Mouse (Mus musculus) heart, embryonic 14.5 days (tissue): ENCODE measurements around the gene Rtl3. TPM values are rescaled to one million over a fixed set of nuclear protein-coding genes. Genes with fewer than 3 reads are reported as not detected.

Source experiments
- ATAC-seq: fragments of 200-750 bp; cut with Nextera tagmentation; 2 replicates; pipeline ENCODE4 v1.8.0; 2017; ENCODE audit warnings: low read depth, moderate TSS enrichment; ENCODE audit not compliant: insufficient number of reproducible peaks, insufficient read depth, low FRiP score
- H3K27ac ChIP-seq, 2 experiments: fragments of 200-500 bp in 1 of 2; fragments of 300-500 bp in 1 of 2; sonication (generic) in 1 of 2; replicated peaks in 1 of 2; 2 replicates each; pipeline ENCODE4 v1.5.1; 2012 to 2014; ENCODE audit warnings: low read depth in 2 of 2, low read length in 2 of 2, control low read depth in 1 of 2, mild to moderate bottlenecking in 1 of 2, mixed read lengths in 1 of 2; ENCODE audit not compliant: control insufficient read depth in 1 of 2, insufficient read depth in 1 of 2
- H3K27me3 ChIP-seq: fragments of 300-500 bp; sonication (generic); 2 replicates; pipeline ENCODE4 v1.6.1; 2014; ENCODE audit warnings: mild to moderate bottlenecking, low read length, control low read depth; ENCODE audit not compliant: control insufficient read depth, insufficient read depth
- H3K36me3 ChIP-seq: fragments of 300-500 bp; sonication (generic); 2 replicates; pipeline ENCODE4 v1.6.1; 2014; ENCODE audit warnings: mild to moderate bottlenecking, control low read depth, low read length, mixed read lengths; ENCODE audit not compliant: control insufficient read depth, insufficient read depth
- H3K4me1 ChIP-seq, 2 experiments: fragments of 200-500 bp in 1 of 2; fragments of 300-500 bp in 1 of 2; sonication (generic) in 1 of 2; 2 replicates each; pipeline ENCODE4 v1.6.1; 2012 to 2014; ENCODE audit warnings: low read length in 2 of 2, control low read depth in 1 of 2, mixed read lengths in 1 of 2; ENCODE audit not compliant: control insufficient read depth in 2 of 2, insufficient read depth in 2 of 2
- H3K4me2 ChIP-seq: fragments of 300-500 bp; sonication (generic); 2 replicates; pipeline ENCODE4 v1.6.1; 2014; ENCODE audit warnings: mild to moderate bottlenecking, low read length
- H3K4me3 ChIP-seq, 2 experiments: fragments of 200-500 bp in 1 of 2; fragments of 300-500 bp in 1 of 2; sonication (generic) in 1 of 2; 2 replicates each; pipeline ENCODE4 v1.5.1; 2012 to 2014; ENCODE audit warnings: low read length in 2 of 2, mild to moderate bottlenecking in 2 of 2, control low read depth in 1 of 2, low read depth in 1 of 2, moderate library complexity in 1 of 2; ENCODE audit not compliant: control insufficient read depth in 1 of 2, insufficient read depth in 1 of 2
- H3K9ac ChIP-seq: fragments of 300-500 bp; sonication (generic); 2 replicates; pipeline ENCODE4 v1.6.1; 2014; ENCODE audit warnings: mild to moderate bottlenecking, low read length
- H3K9me3 ChIP-seq: fragments of 300-500 bp; sonication (generic); 2 replicates; pipeline ENCODE4 v1.6.1; 2016; ENCODE audit warnings: low read length, control low read depth; ENCODE audit not compliant: control insufficient read depth
- WGBS: fragments of 180-500 bp; shearing (Covaris S2); extraction: QIAGEN DNeasy Blood & Tissue Kit; methylation state at CpG from one replicate; pipeline ENCODE4 v1.1.7; 2014; 5-methylcytosine and 5-hydroxymethylcytosine counted together
- polyA plus RNA-seq: library from polyadenylated mRNA; unstranded; fragments of >200 nt; fragmentation: Nextera tagmentation; extraction: Ambion mirVana; gene quantifications from 2 replicates; pipeline ENCODE4 v1.2.1, GENCODE M21; 2014

The Rtl3 gene
- 8.2 and 8.5 TPM in 2 replicates for polyA plus RNA-seq

DNA sequence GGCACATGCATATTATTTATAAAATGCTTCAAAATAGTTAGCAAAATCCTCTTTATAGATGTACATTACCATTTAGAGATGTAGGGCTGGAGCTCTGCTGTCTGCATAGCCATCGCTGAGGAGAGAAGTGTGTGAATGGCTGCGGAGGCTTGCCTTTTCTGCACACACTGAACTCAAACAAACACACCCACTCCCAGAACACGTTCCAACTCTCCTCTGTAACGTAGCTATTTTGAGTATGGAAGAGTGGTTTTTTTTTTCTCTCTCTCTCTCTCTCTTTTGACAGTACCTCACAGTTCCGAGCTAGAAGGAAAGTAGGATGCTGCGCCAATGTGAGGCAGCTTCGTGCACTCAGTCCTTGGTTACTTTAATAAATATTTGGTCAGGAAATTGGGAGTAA is at the start of gene Rtl3:
TSS of gene Rtl3 (minus strand) at position 236 of the 400 bp plus-strand sequence.
- Histone ChIP-seq H3K9me3 (0 out of 2 replicates have a peak, but pooled peaks cover 3% of the 10 kb centered on the region), H3K4me1 (no peaks in the 10 kb centered on the region), H3K27ac (0 out of 4 replicates have a peak within 1 kb of the TSS, but pooled peaks of 1 of the 2 experiments have one; percentile 44), H3K4me3 (peak within 1 kb of the TSS in 1 of 2 experiments; percentile 2; a peak in 1 of 4 replicates), H3K4me2 (peak within 1 kb of the TSS; percentile 41), H3K36me3 (no peaks in the 10 kb centered on the region), H3K9ac (no peak within 1 kb of the TSS), H3K27me3 (no peaks in the 10 kb centered on the region)
- WGBS = 40% methylated on average over 7 of the region's 7 CpGs
- no peak for ATAC-seq

DNA sequence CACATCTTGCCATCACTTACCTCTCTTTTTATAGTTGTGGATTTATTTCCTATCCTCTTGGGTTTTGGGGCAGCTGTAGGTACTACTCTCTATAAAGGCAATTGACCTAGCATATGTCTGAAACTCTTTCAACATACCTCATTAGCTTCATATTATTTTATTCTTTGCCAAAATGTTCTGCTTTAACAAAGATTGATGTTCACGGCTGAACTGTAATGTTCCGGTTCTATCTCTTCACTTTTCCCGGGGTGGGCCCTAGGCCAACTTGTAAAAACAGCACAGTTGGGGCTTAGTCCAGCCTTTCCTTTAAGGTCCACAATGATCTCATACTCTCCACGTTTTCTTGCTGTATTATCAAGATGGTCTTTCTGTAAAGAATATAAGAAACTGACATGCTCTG is 31.9 kb upstream of the Rtl3 start:
- Histone ChIP-seq H3K4me2 (no peak overlapping the region), H3K27me3 (no peaks in the 10 kb centered on the region), H3K27ac (no peak overlapping the region), H3K4me3 (no peak overlapping the region), H3K9me3 (no peaks in the 10 kb centered on the region), H3K9ac (no peak overlapping the region), H3K36me3 (no peaks in the 10 kb centered on the region), H3K4me1 (no peaks in the 10 kb centered on the region)
- no peak for ATAC-seq
- 51% methylated on average over 4 of the region's 4 CpGs for WGBS

- Histone ChIP-seq H3K27me3 (no peaks in the 10 kb centered on the region), H3K27ac (no peak overlapping the region), H3K36me3 (no peaks in the 10 kb centered on the region), H3K9ac (no peak overlapping the region), H3K9me3 (no peaks in the 10 kb centered on the region), H3K4me1 (no peaks in the 10 kb centered on the region), H3K4me3 (no peak overlapping the region), H3K4me2 (no peak overlapping the region)
- 38% methylated on average over 3 of the region's 3 CpGs for WGBS
- ATAC-seq = no peak
Measured at GRCm38 (mm10) chrX:106871894-106872293, 31.4 kb upstream of the Rtl3 start.

DNA sequence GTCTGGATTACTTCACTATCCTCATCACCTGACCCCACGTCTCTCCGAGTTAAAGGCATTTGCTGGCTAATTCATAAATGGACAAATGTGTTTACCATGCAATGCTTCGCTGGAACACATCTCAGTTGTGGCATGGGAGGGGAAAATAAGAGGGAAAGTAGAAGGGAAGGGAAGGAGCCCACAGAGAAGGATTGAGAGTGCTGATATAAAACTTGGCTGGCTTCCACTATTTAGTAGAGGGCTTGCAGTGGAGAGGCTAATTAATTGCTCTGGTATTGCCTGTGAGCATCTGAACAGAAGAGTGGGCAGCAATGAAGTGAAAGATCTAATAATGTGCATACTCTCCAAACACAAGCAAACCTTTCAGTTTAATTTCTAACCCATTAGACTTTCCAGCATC is 31.0 kb upstream of the Rtl3 start:
- no peak overlapping the region for H3K27ac ChIP-seq
- H3K4me1 ChIP-seq = no peaks in the 10 kb centered on the region
- no peak for ATAC-seq
- no peaks in the 10 kb centered on the region for H3K27me3 ChIP-seq
- no peaks in the 10 kb centered on the region for H3K36me3 ChIP-seq
- no peaks in the 10 kb centered on the region for H3K9me3 ChIP-seq
- H3K9ac ChIP-seq = no peak overlapping the region
- H3K4me3 ChIP-seq = no peak overlapping the region
- WGBS = 42% methylated on average over 3 of the region's 3 CpGs
- H3K4me2 ChIP-seq = no peak overlapping the region

- Histone ChIP-seq H3K4me1 (no peaks in the 10 kb centered on the region), H3K9ac (no peak overlapping the region), H3K4me3 (no peak overlapping the region), H3K9me3 (no peaks in the 10 kb centered on the region), H3K36me3 (no peaks in the 10 kb centered on the region), H3K27me3 (no peaks in the 10 kb centered on the region), H3K27ac (no peak overlapping the region), H3K4me2 (no peak overlapping the region)
- 57% methylated on average over 3 of the region's 3 CpGs for WGBS
- ATAC-seq = no peak
Measured at GRCm38 (mm10) chrX:106853523-106854300, 13.3 kb upstream of the Rtl3 start.

DNA sequence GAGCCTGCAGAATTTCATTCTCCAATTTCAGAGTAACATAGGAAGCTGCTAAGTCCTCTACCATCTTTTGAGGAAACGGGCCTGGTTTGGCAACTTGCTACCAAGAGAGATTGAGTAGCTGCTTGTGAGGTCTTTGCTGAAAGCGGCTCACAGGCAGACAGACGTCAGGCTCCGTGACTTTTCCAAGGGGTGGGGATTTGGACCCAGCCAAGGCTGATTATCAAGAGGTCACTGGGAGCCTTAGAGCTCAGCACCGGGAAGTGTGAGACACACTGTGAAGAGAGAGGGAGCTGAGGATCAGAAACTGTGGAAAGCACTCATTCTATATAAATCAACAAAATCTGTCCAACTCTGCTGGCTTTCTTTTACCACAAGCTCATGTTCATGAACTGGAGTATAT is 853 bp downstream of the Rtl3 start:
- 34% methylated on average over 5 of the region's 5 CpGs for WGBS
- Histone ChIP-seq H3K4me3 (0 out of 4 replicates have a peak overlapping the region, but pooled peaks of 1 of the 2 experiments have one; percentile 2), H3K4me1 (no peaks in the 10 kb centered on the region), H3K9ac (no peak overlapping the region), H3K9me3 (0 out of 2 replicates have a peak, but pooled peaks cover 3% of the 10 kb centered on the region), H3K27ac (0 out of 4 replicates have a peak overlapping the region, but pooled peaks of 1 of the 2 experiments have one; percentile 44), H3K4me2 (no peak overlapping the region; the same call in 1 of the 2 replicates), H3K27me3 (no peaks in the 10 kb centered on the region), H3K36me3 (no peaks in the 10 kb centered on the region)
- no peak for ATAC-seq

GRCm38 (mm10) chrX:106830494-106830893 is 9.9 kb downstream of the Rtl3 start:
- H3K27me3 ChIP-seq = no peaks in the 10 kb centered on the region
- WGBS = 62% methylated on average over 1 of the region's 1 CpGs
- no peaks in the 10 kb centered on the region for H3K4me1 ChIP-seq
- H3K9ac ChIP-seq = no peak overlapping the region
- H3K9me3 ChIP-seq = no peaks in the 10 kb centered on the region
- H3K4me2 ChIP-seq = no peak overlapping the region
- H3K36me3 ChIP-seq = no peaks in the 10 kb centered on the region
- no peak overlapping the region for H3K4me3 ChIP-seq
- H3K27ac ChIP-seq = no peak overlapping the region
- no peak for ATAC-seq
